Mouse (Mus musculus): Measurements from ENCODE around the gene Tent4b. TPM values are rescaled to one million over a fixed set of nuclear protein-coding genes. Genes with fewer than 3 reads are reported as not detected.

Gene Tent4b
- total and polyA plus RNA-seq, 2 experiments from 2014 or later = 3.8 to 12.4 TPM

DNA sequence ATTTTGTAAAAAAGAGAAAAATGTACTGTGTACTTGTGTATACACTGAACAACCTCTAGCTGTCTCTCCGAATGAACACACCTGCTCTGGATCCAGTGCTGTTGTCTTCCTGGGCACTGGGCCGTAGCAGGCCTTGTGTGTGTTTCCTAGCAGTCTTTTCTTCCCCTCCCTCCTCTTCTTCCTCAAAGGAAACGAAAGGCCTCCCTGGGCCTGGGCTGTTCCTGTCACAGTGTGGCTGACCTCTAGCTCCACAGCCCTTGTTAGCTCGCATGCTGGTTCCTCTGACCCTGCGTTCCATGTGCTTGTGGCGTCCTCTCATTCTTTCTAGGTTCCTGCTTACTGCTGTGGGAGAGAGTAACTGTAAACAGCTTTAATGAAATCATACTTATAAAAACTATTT, 59.0 kb downstream of the Tent4b start:
- no peak for TF ChIP-seq EP300 (IDR thresholded peaks at IDR 0.05; ENCODE audit: low read depth)
- no peak for TF ChIP-seq CTCF (IDR thresholded peaks at IDR 0.05; ENCODE audit: low read depth)
- Histone ChIP-seq H3K36me3 (replicated peaks; ENCODE audit: control insufficient read depth, insufficient read depth, low read length) (peaks cover 38% of the 10 kb centered on the region), H3K4me2 (ENCODE audit: low read depth, low read length) (no peak overlapping the region), H3K27me3 (ENCODE audit: control insufficient read depth, insufficient read depth, low read length) (no peaks in the 10 kb centered on the region), H3K9me3 (replicated peaks; ENCODE audit: control insufficient read depth, low read length) (no peaks in the 10 kb centered on the region), H3K27ac (ENCODE audit: low read depth) (no peak overlapping the region), H3K4me1 (ENCODE audit: control insufficient read depth, insufficient read depth) (0 out of 2 replicates have a peak, but pooled peaks cover 6% of the 10 kb centered on the region), H3K4me3 (ENCODE audit: low read depth, low read length) (no peak overlapping the region), H3K9ac (replicated peaks; ENCODE audit: low read depth, low read length) (no peak overlapping the region)
- ATAC-seq (ENCODE audit: insufficient read depth, low read depth) (no peak), DNase-seq (ENCODE audit: low spot score) (no peak)
- 71% methylated on average over 6 of the region's 6 CpGs for WGBS

DNA sequence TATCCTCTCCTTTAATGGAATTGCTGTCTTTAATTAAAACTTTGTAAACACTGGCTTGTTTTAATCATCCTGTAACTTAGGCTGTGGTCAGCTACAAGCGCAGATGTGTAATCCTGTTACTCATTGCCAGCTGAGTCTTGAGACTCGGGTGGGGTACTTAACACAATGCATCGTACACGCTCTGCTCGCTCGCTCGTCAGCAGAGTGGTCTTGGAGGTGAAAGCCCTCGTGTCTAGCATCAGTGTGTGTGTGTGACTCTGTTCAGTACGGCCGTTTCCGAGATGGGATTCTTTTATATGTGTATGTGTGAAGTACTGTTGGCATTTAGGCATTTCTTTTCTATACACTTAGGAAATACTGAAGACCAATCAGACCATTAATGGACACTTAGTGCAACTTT, 59.5 kb downstream of the Tent4b start:
- TF ChIP-seq EP300 (IDR thresholded peaks at IDR 0.05; ENCODE audit: low read depth) (no peak), CTCF (IDR thresholded peaks at IDR 0.05; ENCODE audit: low read depth) (no peak)
- Histone ChIP-seq H3K27me3 (ENCODE audit: control insufficient read depth, insufficient read depth, low read length) (no peaks in the 10 kb centered on the region), H3K27ac (ENCODE audit: low read depth) (no peak overlapping the region), H3K9me3 (replicated peaks; ENCODE audit: control insufficient read depth, low read length) (no peaks in the 10 kb centered on the region), H3K36me3 (replicated peaks; ENCODE audit: control insufficient read depth, insufficient read depth, low read length) (peaks cover 37% of the 10 kb centered on the region), H3K4me1 (ENCODE audit: control insufficient read depth, insufficient read depth) (0 out of 2 replicates have a peak, but pooled peaks cover 6% of the 10 kb centered on the region), H3K4me2 (ENCODE audit: low read depth, low read length) (no peak overlapping the region), H3K4me3 (ENCODE audit: low read depth, low read length) (no peak overlapping the region), H3K9ac (replicated peaks; ENCODE audit: low read depth, low read length) (no peak overlapping the region)
- WGBS = 82% methylated on average over 11 of the region's 11 CpGs
- DNase-seq (ENCODE audit: low spot score) (no peak), ATAC-seq (ENCODE audit: insufficient read depth, low read depth) (no peak)

DNA sequence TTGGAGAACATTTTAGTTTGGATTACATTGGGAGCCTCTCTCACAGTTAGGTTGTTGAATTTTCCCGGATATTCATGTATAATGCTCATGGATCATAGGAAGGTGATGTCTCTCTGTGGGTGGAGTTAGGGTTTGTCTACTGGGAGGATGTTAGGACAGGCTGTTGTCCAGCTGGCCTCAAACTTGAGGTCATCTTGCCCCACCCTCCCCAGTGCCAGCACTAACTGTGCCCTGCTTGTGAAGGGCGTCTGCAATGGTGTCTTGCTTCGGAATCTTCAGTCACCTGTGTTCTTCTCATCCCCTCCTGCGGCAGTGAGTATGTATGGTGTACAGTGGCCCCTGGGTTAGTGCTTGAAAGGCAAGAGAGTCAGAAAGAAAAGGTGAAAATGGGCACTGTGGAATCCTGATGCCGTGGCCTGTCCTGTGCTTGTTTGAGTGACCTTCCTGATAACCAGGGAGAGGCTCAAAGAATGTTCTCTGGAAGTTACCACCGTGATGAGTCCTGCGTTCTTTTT, 61.5 kb downstream of the Tent4b start:
- TF ChIP-seq CTCF (IDR thresholded peaks at IDR 0.05; ENCODE audit: low read depth) = no peak
- TF ChIP-seq EP300 (IDR thresholded peaks at IDR 0.05; ENCODE audit: low read depth) = no peak
- 0 out of 2 replicates have a peak, but pooled peaks cover 6% of the 10 kb centered on the region for H3K4me1 ChIP-seq (ENCODE audit: control insufficient read depth, insufficient read depth)
- no peak for ATAC-seq (ENCODE audit: insufficient read depth, low read depth)
- H3K4me3 ChIP-seq (ENCODE audit: low read depth, low read length) = no peak overlapping the region
- peaks cover 22% of the 10 kb centered on the region for H3K36me3 ChIP-seq (replicated peaks; ENCODE audit: control insufficient read depth, insufficient read depth, low read length)
- 54% methylated on average over 7 of the region's 7 CpGs for WGBS
- no peak for DNase-seq (ENCODE audit: low spot score)
- no peak overlapping the region for H3K9ac ChIP-seq (replicated peaks; ENCODE audit: low read depth, low read length)
- no peaks in the 10 kb centered on the region for H3K9me3 ChIP-seq (replicated peaks; ENCODE audit: control insufficient read depth, low read length)
- H3K27me3 ChIP-seq (ENCODE audit: control insufficient read depth, insufficient read depth, low read length) = no peaks in the 10 kb centered on the region
- H3K27ac ChIP-seq (ENCODE audit: low read depth) = no peak overlapping the region
- no peak overlapping the region for H3K4me2 ChIP-seq (ENCODE audit: low read depth, low read length)

DNA sequence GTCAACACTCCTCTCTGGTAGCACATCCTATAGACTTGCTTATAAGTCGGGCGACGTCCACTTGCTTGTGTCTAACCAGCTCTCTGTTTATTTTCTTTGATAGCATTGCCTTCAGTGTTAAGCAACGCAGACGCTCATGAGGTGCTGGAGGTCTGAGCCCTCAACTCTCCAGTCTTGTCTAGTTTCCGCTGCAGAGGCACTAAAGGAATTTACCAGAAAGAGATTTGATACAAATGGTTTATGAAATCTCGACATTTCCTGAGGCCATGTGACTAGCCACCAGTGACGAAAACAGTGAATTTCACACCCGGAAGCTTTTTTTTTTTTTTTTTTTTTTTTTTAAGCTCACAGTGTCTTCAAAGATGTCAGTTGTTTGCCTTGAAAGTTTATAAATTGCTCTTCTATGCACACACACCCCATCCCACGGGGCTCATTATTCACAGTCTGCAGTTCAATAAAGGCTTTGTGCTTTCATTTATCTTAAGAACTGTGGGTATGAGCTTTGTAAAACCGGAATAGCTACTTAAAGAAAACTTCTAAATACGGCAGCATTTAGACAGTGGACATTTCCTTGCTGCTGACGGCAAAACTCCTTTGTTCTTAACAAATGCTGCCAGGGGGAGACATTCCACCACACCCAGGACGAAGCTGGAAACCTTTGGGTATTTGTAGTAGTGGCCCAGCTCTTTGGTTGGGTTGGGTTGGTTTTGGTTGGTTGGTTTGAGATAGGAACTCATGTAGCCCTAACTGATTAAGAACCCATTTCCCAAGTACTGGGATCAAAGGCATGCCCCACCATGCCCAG, 64.0 kb downstream of the Tent4b start:
- H3K9me3 ChIP-seq (replicated peaks; ENCODE audit: control insufficient read depth, low read length) = no peaks in the 10 kb centered on the region
- ATAC-seq (ENCODE audit: insufficient read depth, low read depth) (no peak), DNase-seq (ENCODE audit: low spot score) (no peak)
- no peaks in the 10 kb centered on the region for H3K27me3 ChIP-seq (ENCODE audit: control insufficient read depth, insufficient read depth, low read length)
- no peak overlapping the region for H3K9ac ChIP-seq (replicated peaks; ENCODE audit: low read depth, low read length)
- H3K4me1 ChIP-seq (ENCODE audit: control insufficient read depth, insufficient read depth) = 0 out of 2 replicates have a peak, but pooled peaks cover 6% of the 10 kb centered on the region
- whole genome bisulfite sequencing = 52% methylated on average over 14 of the region's 14 CpGs
- H3K4me3 ChIP-seq (ENCODE audit: low read depth, low read length) = no peak overlapping the region
- no peak overlapping the region for H3K27ac ChIP-seq (ENCODE audit: low read depth)
- no peak for TF ChIP-seq EP300 (IDR thresholded peaks at IDR 0.05; ENCODE audit: low read depth)
- no peak for TF ChIP-seq CTCF (IDR thresholded peaks at IDR 0.05; ENCODE audit: low read depth)
- 0 out of 2 replicates have a peak, but pooled peaks cover 2% of the 10 kb centered on the region for H3K36me3 ChIP-seq (replicated peaks; ENCODE audit: control insufficient read depth, insufficient read depth, low read length)
- no peak overlapping the region for H3K4me2 ChIP-seq (ENCODE audit: low read depth, low read length)

DNA sequence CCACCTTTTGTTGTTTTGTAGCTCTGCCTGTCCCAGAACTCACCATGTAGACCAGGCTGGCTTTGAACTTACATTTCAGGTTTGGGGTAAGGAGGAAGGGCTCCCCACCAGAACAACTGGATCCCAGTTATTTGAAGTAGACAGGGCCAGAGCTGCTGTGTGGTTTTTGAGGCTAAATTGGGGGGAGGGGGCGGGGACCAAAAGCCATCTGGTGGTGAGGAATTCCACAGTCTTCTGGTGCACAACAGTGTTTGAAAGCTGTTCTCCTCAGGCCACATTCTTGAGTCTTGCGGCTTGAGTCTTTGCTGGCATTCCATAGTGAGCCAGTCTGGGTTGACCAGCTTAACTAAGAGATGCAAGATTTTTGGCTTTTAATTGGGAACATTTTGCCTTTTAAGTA, 66.5 kb downstream of the Tent4b start:
- H3K4me2 ChIP-seq (ENCODE audit: low read depth, low read length) = no peak overlapping the region
- H3K27me3 ChIP-seq (ENCODE audit: control insufficient read depth, insufficient read depth, low read length) = no peaks in the 10 kb centered on the region
- H3K27ac ChIP-seq (ENCODE audit: low read depth) = no peak overlapping the region
- H3K36me3 ChIP-seq (replicated peaks; ENCODE audit: control insufficient read depth, insufficient read depth, low read length) = no peaks in the 10 kb centered on the region
- H3K4me1 ChIP-seq (ENCODE audit: control insufficient read depth, insufficient read depth) = 0 out of 2 replicates have a peak, but pooled peaks cover 3% of the 10 kb centered on the region
- no peak overlapping the region for H3K4me3 ChIP-seq (ENCODE audit: low read depth, low read length)
- no peak for ATAC-seq (ENCODE audit: insufficient read depth, low read depth)
- DNase-seq (ENCODE audit: low spot score) = no peak
- H3K9ac ChIP-seq (replicated peaks; ENCODE audit: low read depth, low read length) = no peak overlapping the region
- no peaks in the 10 kb centered on the region for H3K9me3 ChIP-seq (replicated peaks; ENCODE audit: control insufficient read depth, low read length)
- TF ChIP-seq CTCF (IDR thresholded peaks at IDR 0.05; ENCODE audit: low read depth) (no peak), EP300 (IDR thresholded peaks at IDR 0.05; ENCODE audit: low read depth) (no peak)
- WGBS = 15% methylated on average over 2 of the region's 2 CpGs
